Mouse (Mus musculus) liver, embryonic 14.5 days (tissue): ENCODE measurements around the gene Zrsr2. TPM values are rescaled to one million over a fixed set of nuclear protein-coding genes. Genes with fewer than 3 reads are reported as not detected.

Experiments
- ATAC-seq: fragments of 200-750 bp; cut with Nextera tagmentation; 2 replicates; pipeline ENCODE4 v1.8.0; 2017; ENCODE audit warnings: moderate number of reproducible peaks, mild to moderate bottlenecking, moderate library complexity; ENCODE audit not compliant: insufficient read depth
- DNase-seq, 3 experiments: peaks; one replicate each; pipeline ENCODE4 v3.0.0-alpha.2; 2012 to 2013; ENCODE audit warnings: low read depth in 3 of 3, low spot score in 3 of 3
- H3K27ac ChIP-seq: fragments of 300-500 bp; sonication (generic); 2 replicates; pipeline ENCODE4 v1.5.1; 2014; ENCODE audit warnings: moderate library complexity, mild to moderate bottlenecking, control low read depth, inconsistent platforms
- H3K27me3 ChIP-seq: fragments of 300-500 bp; sonication (generic); 2 replicates; pipeline ENCODE4 v1.6.1; 2014; ENCODE audit warnings: mild to moderate bottlenecking, low read length, moderate library complexity; ENCODE audit not compliant: control insufficient read depth, insufficient read depth
- H3K36me3 ChIP-seq: fragments of 300-500 bp; sonication (generic); replicated peaks from 2 replicates; pipeline ENCODE4 v1.6.1; 2014; ENCODE audit warnings: low read depth; ENCODE audit not compliant: control insufficient read depth, insufficient read depth
- H3K4me1 ChIP-seq, 2 experiments: fragments of 200-500 bp in 1 of 2; fragments of 300-500 bp in 1 of 2; sonication (generic) in 1 of 2; replicated peaks; 2 replicates each; pipeline ENCODE4 v1.6.1; 2012 to 2014; ENCODE audit warnings: antibody characterized with exemption in 1 of 2, inconsistent platforms in 1 of 2, low read length in 1 of 2; ENCODE audit not compliant: control insufficient read depth in 2 of 2, insufficient read depth in 2 of 2
- H3K4me2 ChIP-seq: fragments of 300-500 bp; sonication (generic); 2 replicates; pipeline ENCODE4 v1.6.1; 2014; ENCODE audit warnings: low read depth, mild to moderate bottlenecking, control low read depth, moderate library complexity
- H3K4me3 ChIP-seq, 2 experiments: fragments of 200-500 bp in 1 of 2; fragments of 300-500 bp in 1 of 2; sonication (generic) in 1 of 2; 2 replicates each; pipeline ENCODE4 v1.5.1; 2012 to 2014; ENCODE audit warnings: low read depth in 2 of 2, low read length in 2 of 2, mild to moderate bottlenecking in 2 of 2, control low read depth in 1 of 2, inconsistent platforms in 1 of 2, moderate library complexity in 1 of 2; ENCODE audit not compliant: insufficient read depth in 1 of 2
- H3K9ac ChIP-seq: fragments of 300-500 bp; sonication (generic); replicated peaks from 2 replicates; pipeline ENCODE4 v1.6.1; 2014; ENCODE audit warnings: mild to moderate bottlenecking, control low read depth, moderate library complexity
- H3K9me3 ChIP-seq: fragments of 300-500 bp; sonication (generic); 2 replicates; pipeline ENCODE4 v1.6.1; 2016; ENCODE audit warnings: low read length, mixed read lengths; ENCODE audit not compliant: control insufficient read depth
- CTCF ChIP-seq: IDR thresholded peaks from 2 replicates; pipeline ENCODE4 v1.5.1; 2016; ENCODE audit warnings: antibody characterized with exemption, low read depth, control low read depth
- EP300 ChIP-seq: IDR thresholded peaks from 2 replicates; pipeline ENCODE4 v1.6.1; 2016; ENCODE audit warnings: antibody characterized with exemption, low read depth
- WGBS: fragments of 180-500 bp; shearing (Covaris S2); extraction: QIAGEN DNeasy Blood & Tissue Kit; methylation state at CpG from one replicate; pipeline ENCODE4 v1.1.7; 2014; ENCODE audit not compliant: insufficient replicate concordance; 5-methylcytosine and 5-hydroxymethylcytosine counted together
- polyA plus RNA-seq, 2 experiments: library from polyadenylated mRNA; depleted of rRNA in 1 of 2; stranded (reverse) in 1 of 2; unstranded in 1 of 2; fragments of >200 nt; fragmentation: Nextera tagmentation in 1 of 2; extraction: Ambion mirVana in 1 of 2; gene quantifications; 2 replicates each; pipeline versions ENCODE4 v1.2.1 to v1.2.3; 2012 to 2014

Gene Zrsr2
- polyA plus RNA-seq, 2 experiments: 8.7 to 10.4 TPM

GRCm38 (mm10) chrX:163951618-163952017 lies 6.8 kb downstream of the Zrsr2 start:
- TF ChIP-seq EP300 (no peak), CTCF (no peak)
- no peak overlapping the region for H3K4me2 ChIP-seq
- no peak overlapping the region for H3K27ac ChIP-seq
- no peak for DNase-seq
- 40% methylated on average over 1 of the region's 1 CpGs for WGBS
- no peaks in the 10 kb centered on the region for H3K9me3 ChIP-seq
- H3K36me3 ChIP-seq: peaks cover 25% of the 10 kb centered on the region
- no peak overlapping the region for H3K9ac ChIP-seq
- H3K4me3 ChIP-seq: no peak overlapping the region
- no peak for ATAC-seq
- no peaks in the 10 kb centered on the region for H3K4me1 ChIP-seq
- no peaks in the 10 kb centered on the region for H3K27me3 ChIP-seq

- Histone ChIP-seq H3K9ac (no peak overlapping the region), H3K36me3 (peaks cover 10% of the 10 kb centered on the region), H3K4me2 (no peak overlapping the region), H3K4me3 (no peak overlapping the region), H3K4me1 (no peaks in the 10 kb centered on the region), H3K27me3 (no peaks in the 10 kb centered on the region), H3K27ac (no peak overlapping the region), H3K9me3 (no peaks in the 10 kb centered on the region)
- DNase-seq: no peak
- TF ChIP-seq CTCF: no peak
- no peak for TF ChIP-seq EP300
- no peak for ATAC-seq
- WGBS: 77% methylated on average over 3 of the region's 3 CpGs
Observed at GRCm38 (mm10) chrX:163944381-163944780, 14.1 kb downstream of the Zrsr2 start.

GRCm38 (mm10) chrX:163938587-163938986 lies 19.9 kb downstream of the Zrsr2 start:
- H3K27me3 ChIP-seq: no peaks in the 10 kb centered on the region
- no peaks in the 10 kb centered on the region for H3K9me3 ChIP-seq
- H3K36me3 ChIP-seq: peaks cover 7% of the 10 kb centered on the region
- no peak overlapping the region for H3K9ac ChIP-seq
- TF ChIP-seq EP300 (no peak), CTCF (no peak)
- ATAC-seq (no peak), DNase-seq (no peak)
- no peak overlapping the region for H3K4me3 ChIP-seq
- whole genome bisulfite sequencing: 86% methylated on average over 6 of the region's 6 CpGs
- H3K4me2 ChIP-seq: no peak overlapping the region
- no peak overlapping the region for H3K27ac ChIP-seq
- no peaks in the 10 kb centered on the region for H3K4me1 ChIP-seq

- no peak for ATAC-seq
- Histone ChIP-seq H3K4me2 (no peak overlapping the region), H3K27ac (no peak overlapping the region), H3K4me1 (no peaks in the 10 kb centered on the region), H3K9ac (no peak overlapping the region), H3K9me3 (no peaks in the 10 kb centered on the region), H3K36me3 (no peaks in the 10 kb centered on the region; the same call in 1 of the 2 replicates), H3K27me3 (no peaks in the 10 kb centered on the region), H3K4me3 (no peak overlapping the region)
- DNase-seq: no peak
- 78% methylated on average over 8 of the region's 8 CpGs for WGBS
- TF ChIP-seq EP300 (no peak), CTCF (no peak)
Observed at GRCm38 (mm10) chrX:163934731-163935130, 23.7 kb downstream of the Zrsr2 start.

GRCm38 (mm10) chrX:163929550-163929949 lies 28.9 kb downstream of the Zrsr2 start:
- TF ChIP-seq CTCF (no peak), EP300 (no peak)
- H3K27ac ChIP-seq: no peak overlapping the region
- H3K4me2 ChIP-seq: no peak overlapping the region
- ATAC-seq (no peak), DNase-seq (no peak)
- H3K9me3 ChIP-seq: no peaks in the 10 kb centered on the region
- no peaks in the 10 kb centered on the region for H3K27me3 ChIP-seq
- H3K9ac ChIP-seq: no peak overlapping the region
- H3K4me3 ChIP-seq: no peak overlapping the region
- no peaks in the 10 kb centered on the region for H3K36me3 ChIP-seq
- no peaks in the 10 kb centered on the region for H3K4me1 ChIP-seq
